In the genomic region with DNA sequence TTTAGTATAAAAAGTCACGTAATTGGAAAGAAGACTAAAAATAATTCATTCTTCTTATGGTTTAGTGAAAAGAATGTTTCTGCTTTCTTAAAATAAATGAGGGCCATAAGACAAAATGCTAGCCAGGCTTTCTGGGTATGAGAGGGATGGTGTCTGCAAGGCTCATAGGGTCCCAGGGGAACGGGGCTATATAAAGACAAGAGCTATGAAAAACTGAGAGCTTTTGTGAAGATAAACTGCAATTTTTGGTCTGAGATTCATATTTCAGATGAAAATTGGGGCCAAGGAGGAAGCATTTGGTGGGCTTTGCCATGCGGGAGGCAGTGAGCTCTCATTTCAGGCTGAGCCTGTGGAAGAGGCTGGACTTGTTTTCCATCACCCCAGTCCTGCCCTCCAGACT, we compare ENCODE assay signal across 1 mouse cellular context.
A peak's percentile ranks its signal among the peaks of the same experiment; 100 is the strongest.
TF ChIP-seq lines count a peak whose summit lies in the region.

No protein-coding gene starts in this region.

TF ChIP-seq in CH12.LX, 34 proteins besides CTCF, POLR2A, EP300 and RAD21 (continued from another document):
- peak; percentile 80; the same call in 1 of the 2 replicates for TF ChIP-seq MEF2A (IDR thresholded peaks at IDR 0.05; ENCODE audit: borderline replicate concordance, low read depth, low read length)
- peak; percentile 65 for TF ChIP-seq IRF4 (IDR thresholded peaks at IDR 0.05; ENCODE audit: low read depth, low read length)
- TF ChIP-seq ELF1 (IDR thresholded peaks at IDR 0.05; ENCODE audit: low read depth, low read length), result no peak
- no peak for TF ChIP-seq SIN3A (IDR thresholded peaks at IDR 0.05; ENCODE audit: low read length)
- no peak for TF ChIP-seq ZC3H11A (IDR thresholded peaks at IDR 0.05; ENCODE audit: low read depth, low read length)
